Mouse (Mus musculus): ENCODE measurements around the gene Ces2a. TPM values are rescaled to one million over a fixed set of nuclear protein-coding genes. Genes with fewer than 3 reads are reported as not detected.

Ces2a gene
- polyA plus RNA-seq (2015; fragmentation: Nextera tagmentation; extraction: Ambion mirVana) = 0.09 and 0.32 TPM in 2 replicates

GRCm38 (mm10) chr8:104733753-104734152 lies at the start of gene Ces2a:
Gene Ces2a (plus strand): TSS chr8:104734003.
- WGBS = 70% methylated on average over 1 of the region's 1 CpGs
- H3K4me3 ChIP-seq (ENCODE audit: low read length) = no peak within 1 kb of the TSS
- no peaks in the 10 kb centered on the region for H3K9me3 ChIP-seq (ENCODE audit: low read length)
- no peak within 1 kb of the TSS for H3K27ac ChIP-seq (ENCODE audit: low read length)
- no peak within 1 kb of the TSS for H3K4me2 ChIP-seq (replicated peaks; ENCODE audit: low read depth, low read length)
- H3K9ac ChIP-seq (replicated peaks; ENCODE audit: low read length) = no peak within 1 kb of the TSS
- H3K36me3 ChIP-seq (ENCODE audit: insufficient read depth, low read length) = no peaks in the 10 kb centered on the region
- H3K27me3 ChIP-seq (ENCODE audit: insufficient read depth, low read length) = no peaks in the 10 kb centered on the region
- no peak for ATAC-seq (ENCODE audit: low FRiP score, low TSS enrichment)
- H3K4me1 ChIP-seq (ENCODE audit: insufficient read depth, low read length) = no peaks in the 10 kb centered on the region

- no peak for ATAC-seq (ENCODE audit: low FRiP score, low TSS enrichment)
- Histone ChIP-seq H3K4me2 (replicated peaks; ENCODE audit: low read depth, low read length) (no peak overlapping the region), H3K27ac (ENCODE audit: low read length) (no peak overlapping the region), H3K9me3 (ENCODE audit: low read length) (no peaks in the 10 kb centered on the region), H3K9ac (replicated peaks; ENCODE audit: low read length) (no peak overlapping the region), H3K36me3 (ENCODE audit: insufficient read depth, low read length) (no peaks in the 10 kb centered on the region), H3K4me3 (ENCODE audit: low read length) (no peak overlapping the region), H3K27me3 (ENCODE audit: insufficient read depth, low read length) (no peaks in the 10 kb centered on the region), H3K4me1 (ENCODE audit: insufficient read depth, low read length) (no peaks in the 10 kb centered on the region)
- WGBS = 77% methylated on average over 4 of the region's 4 CpGs
Measured at GRCm38 (mm10) chr8:104688433-104688832, 45.4 kb upstream of the Ces2a start.

- Histone ChIP-seq H3K4me2 (replicated peaks; ENCODE audit: low read depth, low read length) (no peak overlapping the region), H3K27ac (ENCODE audit: low read length) (no peak overlapping the region), H3K9ac (replicated peaks; ENCODE audit: low read length) (no peak overlapping the region), H3K9me3 (ENCODE audit: low read length) (no peaks in the 10 kb centered on the region), H3K36me3 (ENCODE audit: insufficient read depth, low read length) (no peaks in the 10 kb centered on the region), H3K4me1 (ENCODE audit: insufficient read depth, low read length) (no peaks in the 10 kb centered on the region), H3K4me3 (ENCODE audit: low read length) (no peak overlapping the region), H3K27me3 (ENCODE audit: insufficient read depth, low read length) (no peaks in the 10 kb centered on the region)
- WGBS = 81% methylated on average over 2 of the region's 2 CpGs
- ATAC-seq (ENCODE audit: low FRiP score, low TSS enrichment) = no peak
Measured at GRCm38 (mm10) chr8:104698556-104698955, 35.2 kb upstream of the Ces2a start.

- Histone ChIP-seq H3K27me3 (ENCODE audit: insufficient read depth, low read length) (no peaks in the 10 kb centered on the region), H3K36me3 (ENCODE audit: insufficient read depth, low read length) (no peaks in the 10 kb centered on the region), H3K4me3 (ENCODE audit: low read length) (no peak overlapping the region), H3K9ac (replicated peaks; ENCODE audit: low read length) (no peak overlapping the region), H3K9me3 (ENCODE audit: low read length) (no peaks in the 10 kb centered on the region), H3K4me2 (replicated peaks; ENCODE audit: low read depth, low read length) (no peak overlapping the region), H3K4me1 (ENCODE audit: insufficient read depth, low read length) (no peaks in the 10 kb centered on the region), H3K27ac (ENCODE audit: low read length) (no peak overlapping the region)
- 80% methylated on average over 2 of the region's 2 CpGs for WGBS
- ATAC-seq (ENCODE audit: low FRiP score, low TSS enrichment) = no peak
Measured at GRCm38 (mm10) chr8:104701900-104702299, 31.9 kb upstream of the Ces2a start.

- 73% methylated on average over 8 of the region's 8 CpGs for WGBS
- Histone ChIP-seq H3K27me3 (ENCODE audit: insufficient read depth, low read length) (no peaks in the 10 kb centered on the region), H3K9ac (replicated peaks; ENCODE audit: low read length) (no peak overlapping the region)
Measured at GRCm38 (mm10) chr8:104721166-104721565, 12.6 kb upstream of the Ces2a start.

GRCm38 (mm10) chr8:104731451-104731850 lies 2.4 kb upstream of the Ces2a start:
- no peaks in the 10 kb centered on the region for H3K4me1 ChIP-seq (ENCODE audit: insufficient read depth, low read length)

More at GRCm38 (mm10) chr8:104721166-104721565, 12.6 kb upstream of the Ces2a start:
- Histone ChIP-seq H3K4me1 (ENCODE audit: insufficient read depth, low read length) (no peaks in the 10 kb centered on the region), H3K4me2 (replicated peaks; ENCODE audit: low read depth, low read length) (no peak overlapping the region), H3K9me3 (ENCODE audit: low read length) (no peaks in the 10 kb centered on the region), H3K4me3 (ENCODE audit: low read length) (no peak overlapping the region), H3K27ac (ENCODE audit: low read length) (no peak overlapping the region), H3K36me3 (ENCODE audit: insufficient read depth, low read length) (no peaks in the 10 kb centered on the region)
- ATAC-seq (ENCODE audit: low FRiP score, low TSS enrichment) = no peak

GRCm38 (mm10) chr8:104731969-104732368 lies 1.8 kb upstream of the Ces2a start:
- Histone ChIP-seq H3K36me3 (ENCODE audit: insufficient read depth, low read length) (no peaks in the 10 kb centered on the region), H3K27me3 (ENCODE audit: insufficient read depth, low read length) (no peaks in the 10 kb centered on the region), H3K4me1 (ENCODE audit: insufficient read depth, low read length) (no peaks in the 10 kb centered on the region), H3K9ac (replicated peaks; ENCODE audit: low read length) (no peak overlapping the region), H3K9me3 (ENCODE audit: low read length) (no peaks in the 10 kb centered on the region), H3K27ac (ENCODE audit: low read length) (no peak overlapping the region), H3K4me2 (replicated peaks; ENCODE audit: low read depth, low read length) (no peak overlapping the region), H3K4me3 (ENCODE audit: low read length) (no peak overlapping the region)
- WGBS = 62% methylated on average over 6 of the region's 6 CpGs
- ATAC-seq (ENCODE audit: low FRiP score, low TSS enrichment) = no peak

More at GRCm38 (mm10) chr8:104731451-104731850, 2.4 kb upstream of the Ces2a start:
- Histone ChIP-seq H3K36me3 (ENCODE audit: insufficient read depth, low read length) (no peaks in the 10 kb centered on the region), H3K4me2 (replicated peaks; ENCODE audit: low read depth, low read length) (no peak overlapping the region), H3K9ac (replicated peaks; ENCODE audit: low read length) (no peak overlapping the region), H3K4me3 (ENCODE audit: low read length) (no peak overlapping the region), H3K27me3 (ENCODE audit: insufficient read depth, low read length) (no peaks in the 10 kb centered on the region), H3K27ac (ENCODE audit: low read length) (no peak overlapping the region), H3K9me3 (ENCODE audit: low read length) (no peaks in the 10 kb centered on the region)
- 88% methylated on average over 4 of the region's 4 CpGs for WGBS
- no peak for ATAC-seq (ENCODE audit: low FRiP score, low TSS enrichment)

GRCm38 (mm10) chr8:104742039-104742438 lies 8.2 kb downstream of the Ces2a start:
- Histone ChIP-seq H3K27me3 (ENCODE audit: insufficient read depth, low read length) (no peaks in the 10 kb centered on the region), H3K4me2 (replicated peaks; ENCODE audit: low read depth, low read length) (no peak overlapping the region), H3K27ac (ENCODE audit: low read length) (no peak overlapping the region), H3K9ac (replicated peaks; ENCODE audit: low read length) (no peak overlapping the region), H3K4me1 (ENCODE audit: insufficient read depth, low read length) (no peaks in the 10 kb centered on the region), H3K36me3 (ENCODE audit: insufficient read depth, low read length) (no peaks in the 10 kb centered on the region), H3K4me3 (ENCODE audit: low read length) (no peak overlapping the region), H3K9me3 (ENCODE audit: low read length) (no peaks in the 10 kb centered on the region)
- ATAC-seq (ENCODE audit: low FRiP score, low TSS enrichment) = no peak
- WGBS = 71% methylated on average over 1 of the region's 1 CpGs

- Histone ChIP-seq H3K9ac (replicated peaks; ENCODE audit: low read length) (no peak overlapping the region), H3K4me2 (replicated peaks; ENCODE audit: low read depth, low read length) (no peak overlapping the region), H3K9me3 (ENCODE audit: low read length) (no peaks in the 10 kb centered on the region), H3K4me1 (ENCODE audit: insufficient read depth, low read length) (no peaks in the 10 kb centered on the region), H3K27ac (ENCODE audit: low read length) (no peak overlapping the region), H3K36me3 (ENCODE audit: insufficient read depth, low read length) (no peaks in the 10 kb centered on the region), H3K27me3 (ENCODE audit: insufficient read depth, low read length) (no peaks in the 10 kb centered on the region), H3K4me3 (ENCODE audit: low read length) (no peak overlapping the region)
- 79% methylated on average over 3 of the region's 3 CpGs for WGBS
- ATAC-seq (ENCODE audit: low FRiP score, low TSS enrichment) = no peak
Measured at GRCm38 (mm10) chr8:104743410-104743809, 9.6 kb downstream of the Ces2a start.

- WGBS = 74% methylated on average over 1 of the region's 1 CpGs
- Histone ChIP-seq H3K36me3 (ENCODE audit: insufficient read depth, low read length) (no peaks in the 10 kb centered on the region), H3K4me3 (ENCODE audit: low read length) (no peak overlapping the region), H3K9me3 (ENCODE audit: low read length) (no peaks in the 10 kb centered on the region), H3K27ac (ENCODE audit: low read length) (no peak overlapping the region), H3K27me3 (ENCODE audit: insufficient read depth, low read length) (no peaks in the 10 kb centered on the region), H3K4me1 (ENCODE audit: insufficient read depth, low read length) (no peaks in the 10 kb centered on the region), H3K9ac (replicated peaks; ENCODE audit: low read length) (no peak overlapping the region), H3K4me2 (replicated peaks; ENCODE audit: low read depth, low read length) (no peak overlapping the region)
- ATAC-seq (ENCODE audit: low FRiP score, low TSS enrichment) = no peak
Measured at GRCm38 (mm10) chr8:104752818-104753217, 19.0 kb downstream of the Ces2a start.

All from kidney, embryonic 16.5 days (tissue).